Mouse (Mus musculus) MEL-GATA-1-ER (cell line): Measurements from ENCODE around the gene Pigz.
"Not testable (repeated sequence)": the region's sequence is repeated elsewhere in the genome, so short reads cannot be mapped to it uniquely, and the experiment has no call there.

Source experiments
- DNase-seq: peaks from one replicate; pipeline ENCODE4 v3.0.0-alpha.2; 2012; ENCODE audit warnings: low read depth; ENCODE audit errors: extremely low read depth

The Pigz gene

GRCm38 (mm10) chr16:31931330-31931729, 2.3 kb upstream of the Pigz start:
- no peak for DNase-seq

GRCm38 (mm10) chr16:31932255-31932654, 1.4 kb upstream of the Pigz start:
- DNase-seq = no peak

- DNase-seq = peak; percentile 77
Observed at GRCm38 (mm10) chr16:31932840-31933697, 582 bp upstream of the Pigz start.

- no peak for DNase-seq
Observed at GRCm38 (mm10) chr16:31934550-31935010, 929 bp downstream of the Pigz start.

- DNase-seq = no peak
Observed at GRCm38 (mm10) chr16:31935091-31935979, 1.7 kb downstream of the Pigz start.

DNA sequence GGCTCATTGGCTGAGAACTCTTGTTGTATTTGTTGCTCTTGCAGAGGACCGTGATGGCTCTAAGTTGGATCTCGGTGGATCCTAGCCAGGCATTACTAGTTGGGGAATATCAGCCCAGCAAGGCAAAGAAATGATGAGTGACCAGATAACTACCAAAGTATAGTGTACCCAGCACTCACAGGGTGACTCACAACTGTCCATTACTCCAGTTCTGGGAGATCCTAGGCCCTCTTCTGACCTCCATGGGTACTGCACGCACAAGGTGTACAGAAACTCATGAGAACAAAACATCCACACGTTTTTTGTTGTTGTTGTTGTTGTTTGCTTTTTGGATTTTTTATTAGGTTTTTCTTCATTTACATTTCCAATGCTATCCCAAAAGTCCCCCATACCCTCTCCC, 2.9 kb downstream of the Pigz start:
- no peak for DNase-seq

DNA sequence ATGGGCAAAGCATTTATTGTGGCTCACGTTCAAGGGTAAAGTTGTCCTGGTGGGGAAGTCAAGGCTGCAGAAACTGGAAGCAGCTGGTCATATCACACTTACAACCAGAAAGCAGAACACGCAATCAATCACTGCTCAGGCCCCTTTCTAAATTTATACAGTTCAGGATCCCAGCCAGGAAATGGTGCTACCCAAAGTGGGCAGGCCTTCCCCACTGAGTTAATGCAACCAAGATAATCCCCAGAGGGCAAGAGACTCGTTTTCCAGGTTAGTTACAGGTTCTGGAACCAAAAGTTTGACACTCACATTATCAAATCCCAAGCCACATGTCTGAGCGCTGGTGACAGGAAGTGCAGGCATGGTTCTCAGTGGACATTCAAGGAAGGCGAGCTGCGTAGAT, 5.2 kb downstream of the Pigz start:
- no peak for DNase-seq

DNA sequence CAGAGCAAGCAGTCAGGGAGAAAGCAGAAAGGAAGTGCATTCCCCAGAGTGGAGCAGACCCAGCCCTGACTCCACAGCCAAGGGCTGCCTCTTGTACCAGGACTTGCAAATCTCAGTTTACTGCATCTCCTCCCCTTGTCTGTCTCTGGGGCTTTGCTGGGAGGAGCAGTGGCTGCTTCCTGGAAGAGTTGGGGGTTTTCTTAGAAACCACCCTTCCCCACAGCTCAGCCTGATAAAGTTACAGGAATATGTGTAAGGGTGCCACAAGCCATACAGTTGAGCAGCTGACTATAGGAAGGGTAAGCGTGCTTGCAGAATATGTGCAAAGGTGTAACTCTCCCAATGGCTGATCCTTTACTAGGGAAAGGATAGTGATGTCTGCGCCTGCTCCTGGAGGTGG, 6.9 kb downstream of the Pigz start:
- peak; percentile 74 for DNase-seq

GRCm38 (mm10) chr16:31943980-31944379, 10.3 kb downstream of the Pigz start:
- DNase-seq = peak; percentile 43

GRCm38 (mm10) chr16:31944698-31945255, 11.1 kb downstream of the Pigz start:
- no peak for DNase-seq

DNA sequence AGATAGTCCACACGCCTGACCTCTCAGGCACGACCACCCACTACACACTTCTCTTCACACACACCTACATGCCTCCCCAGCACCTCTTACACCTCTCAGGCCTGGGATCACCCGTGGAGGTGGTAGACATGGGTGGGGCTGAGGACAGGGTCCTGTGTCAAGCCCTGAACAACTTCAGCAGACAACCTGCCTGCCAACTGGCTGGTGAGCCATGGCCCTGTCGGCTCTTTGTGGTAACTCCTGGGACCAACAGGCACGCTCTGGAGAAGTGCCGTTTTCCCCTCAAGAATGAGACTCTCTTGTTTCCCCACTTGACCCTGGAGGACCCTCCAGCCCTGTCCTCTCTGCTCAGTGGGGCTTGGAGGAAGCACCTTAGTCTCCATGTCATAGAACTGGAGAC, 11.7 kb downstream of the Pigz start:
- DNase-seq = no peak

GRCm38 (mm10) chr16:31945986-31946385, 12.3 kb downstream of the Pigz start:
- not testable (repeated sequence) for DNase-seq

DNA sequence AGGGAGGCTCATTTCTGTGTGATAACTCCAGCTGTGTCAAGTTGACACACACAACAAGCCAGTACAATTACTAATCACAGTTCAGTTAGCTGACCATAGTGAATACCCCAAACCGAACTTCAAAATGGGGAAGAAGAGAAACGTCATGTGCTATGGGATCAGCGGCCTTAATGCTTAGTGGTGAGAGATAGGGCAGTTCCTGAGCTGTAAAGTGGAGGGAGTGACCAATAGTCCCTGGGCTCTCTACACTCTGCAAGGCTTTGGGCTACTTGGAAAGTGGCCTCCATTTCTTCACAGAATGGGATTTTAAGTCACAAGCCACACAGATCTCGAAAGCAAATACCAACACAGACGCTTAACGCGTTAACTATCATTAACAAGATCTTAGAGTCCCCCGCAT, 13.7 kb downstream of the Pigz start:
- peak; percentile 52 for DNase-seq

GRCm38 (mm10) chr16:31947901-31948316, 14.3 kb downstream of the Pigz start:
- peak; percentile 20 for DNase-seq

DNA sequence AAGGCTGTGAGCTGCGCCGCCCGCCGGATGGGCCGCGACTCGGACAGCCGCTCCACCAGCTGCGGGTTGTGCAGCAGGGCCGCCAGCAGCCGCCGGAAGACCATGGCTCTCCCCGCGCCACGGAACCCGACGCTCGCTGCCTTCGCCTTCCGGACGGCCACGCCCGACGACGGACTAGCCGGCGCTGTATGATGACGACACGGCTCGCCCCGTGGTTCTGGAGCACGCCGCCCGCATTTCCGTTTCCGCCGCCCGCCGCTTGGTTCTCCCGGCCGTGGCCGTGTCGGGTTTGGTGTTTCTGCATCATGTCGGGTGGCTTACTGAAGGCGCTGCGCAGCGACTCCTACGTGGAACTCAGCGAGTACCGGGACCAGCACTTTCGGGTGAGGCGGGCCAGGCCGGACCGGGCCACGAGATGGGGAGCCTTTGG, 14.7 kb downstream of the Pigz start, which contains the start of the genes 0610012G03Rik and Ncbp2:
0610012G03Rik (minus strand) TSS at position 150 of the 430 bp plus-strand sequence.
Ncbp2 (plus strand) TSS at position 169 of the 430 bp plus-strand sequence.
- peak; percentile 71 for DNase-seq

GRCm38 (mm10) chr16:31963224-31963623, 29.6 kb downstream of the Pigz start:
- DNase-seq = no peak

DNA sequence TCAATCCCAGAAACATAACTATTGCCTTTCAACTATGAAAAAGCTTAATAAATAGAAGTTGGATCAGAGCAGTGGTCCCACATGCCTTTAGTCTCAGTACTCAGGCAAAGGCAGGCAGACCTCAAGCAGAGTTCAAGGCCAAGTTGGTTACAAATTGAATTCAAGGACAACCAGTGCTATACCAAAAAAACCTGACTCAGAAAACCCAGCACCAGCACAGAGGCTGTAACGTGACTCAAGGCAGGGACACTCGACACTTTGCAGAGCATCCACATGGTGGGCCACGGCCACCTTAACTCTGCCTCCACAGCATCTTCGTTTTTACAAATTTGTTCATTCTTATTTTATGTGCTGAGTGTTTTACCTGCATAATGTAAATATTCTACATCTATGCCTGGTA, 41.6 kb downstream of the Pigz start:
- DNase-seq = no peak

DNA sequence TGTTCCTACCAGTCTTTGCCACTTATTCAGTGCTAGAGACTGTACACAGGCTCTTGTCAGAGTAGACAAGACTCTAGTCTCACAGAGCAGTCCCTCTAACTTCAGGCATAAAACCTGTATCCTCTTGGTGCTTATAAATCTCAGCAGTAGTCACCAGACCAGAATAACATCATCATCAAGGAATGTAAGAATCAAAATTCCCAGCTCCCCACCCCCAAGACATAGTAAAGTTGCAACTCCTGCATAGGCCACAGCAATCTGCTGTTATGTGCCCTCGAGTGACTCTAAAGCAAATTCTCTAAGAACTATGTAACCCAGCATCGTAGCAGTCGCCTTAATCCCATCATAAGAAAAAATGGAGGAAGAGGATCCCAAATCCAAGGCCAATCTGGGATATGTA, 45.9 kb downstream of the Pigz start:
- DNase-seq = no peak

GRCm38 (mm10) chr16:31980946-31981345, 47.3 kb downstream of the Pigz start:
- no peak for DNase-seq

- peak; percentile 16 for DNase-seq
Observed at GRCm38 (mm10) chr16:31992039-31992438, 58.4 kb downstream of the Pigz start.

- no peak for DNase-seq
Observed at GRCm38 (mm10) chr16:31993195-31993594, 59.5 kb downstream of the Pigz start.

DNA sequence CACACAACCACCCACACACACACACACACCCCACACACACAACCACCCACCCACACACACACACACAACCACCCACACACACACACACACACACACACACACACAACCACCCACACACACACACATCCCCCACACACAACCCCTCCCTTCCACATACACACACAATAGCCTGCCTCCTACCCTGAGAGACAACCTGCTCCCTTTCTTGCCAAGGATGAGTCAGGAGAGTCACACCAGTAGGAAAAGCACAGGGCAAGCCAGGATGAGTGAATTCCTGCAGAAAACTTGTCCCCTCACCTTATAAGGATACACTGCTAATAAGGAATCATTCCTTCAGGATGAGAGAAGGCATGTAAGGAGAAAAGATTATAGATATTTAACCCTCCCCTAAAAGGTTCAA, 60.3 kb downstream of the Pigz start:
- no peak for DNase-seq
